Mouse (Mus musculus) activated CD4-positive, CD25-positive, alpha-beta regulatory T cell, adult 9 weeks (primary cell): ENCODE data around the gene Cetn2. TPM values are rescaled to one million over a fixed set of nuclear protein-coding genes. Genes with fewer than 3 reads are reported as not detected.

Source experiments
- polyA plus RNA-seq: library from polyadenylated mRNA; unstranded; fragments of 100-300 nt; shearing (Covaris generic); gene quantifications from one replicate; pipeline ENCODE4 v1.2.1, GENCODE M21; 2017

Gene Cetn2
- 137 TPM for polyA plus RNA-seq

GRCm38 (mm10) chrX:72917884-72918681 is at the start of gene Cetn2, which contains the start of gene Nsdhl:
Gene Cetn2 (minus strand): TSS chrX:72918411.
Gene Nsdhl (plus strand): TSS chrX:72918557.

Other genes starting within 250 kb of the Cetn2 start
- not detected for gene Gabrq, start 93.2 kb downstream of the Cetn2 start, polyA plus RNA-seq
- 22.0 TPM for gene Nsdhl, start 146 bp upstream of the Cetn2 start, polyA plus RNA-seq
- not detected for gene Zfp185, start 68.9 kb upstream of the Cetn2 start, polyA plus RNA-seq
- gene Pnma5, start 118.7 kb upstream of the Cetn2 start, polyA plus RNA-seq = not detected
- gene Pnma3, start 146.4 kb upstream of the Cetn2 start, polyA plus RNA-seq = not detected
- 115 TPM for gene Xlr4a, start 164.1 kb upstream of the Cetn2 start, polyA plus RNA-seq
- gene Xlr3a, start 178.7 kb upstream of the Cetn2 start, polyA plus RNA-seq = 1.6 TPM
- not detected for gene Gm14685, start 198.6 kb upstream of the Cetn2 start, polyA plus RNA-seq
- not detected for gene Xlr5b, start 230.4 kb upstream of the Cetn2 start, polyA plus RNA-seq
- gene DXBay18, start 231.0 kb upstream of the Cetn2 start, polyA plus RNA-seq = not detected